Mouse (Mus musculus) neural tube, embryonic 14.5 days (tissue): Measurements from ENCODE around the gene Hapln2. TPM values are rescaled to one million over a fixed set of nuclear protein-coding genes. Genes with fewer than 3 reads are reported as not detected.
A peak's percentile ranks its signal among the peaks of the same experiment; 100 is the strongest.

Source experiments
- ATAC-seq: fragments of 200-750 bp; cut with Nextera tagmentation; 2 replicates; pipeline ENCODE4 v1.8.0; 2017; ENCODE audit warnings: low read depth, mild to moderate bottlenecking, moderate TSS enrichment, moderate library complexity
- H3K27ac ChIP-seq: fragments of 300-500 bp; sonication (generic); 2 replicates; pipeline ENCODE4 v1.5.1; 2014; ENCODE audit warnings: low read depth, mild to moderate bottlenecking, control low read depth, low read length, moderate library complexity, mixed read lengths
- H3K27me3 ChIP-seq: fragments of 300-500 bp; sonication (generic); 2 replicates; pipeline ENCODE4 v1.6.1; 2014; ENCODE audit warnings: low read length; ENCODE audit not compliant: control insufficient read depth, insufficient read depth
- H3K36me3 ChIP-seq: fragments of 300-500 bp; sonication (generic); 2 replicates; pipeline ENCODE4 v1.6.1; 2014; ENCODE audit warnings: low read length, mixed read lengths; ENCODE audit not compliant: control insufficient read depth, insufficient read depth
- H3K4me1 ChIP-seq: fragments of 300-500 bp; sonication (generic); 2 replicates; pipeline ENCODE4 v1.6.1; 2014; ENCODE audit warnings: low read length; ENCODE audit not compliant: control insufficient read depth, insufficient read depth
- H3K4me2 ChIP-seq: fragments of 300-500 bp; sonication (generic); 2 replicates; pipeline ENCODE4 v1.6.1; 2014; ENCODE audit warnings: mild to moderate bottlenecking, low read depth, low read length, control low read depth
- H3K4me3 ChIP-seq: fragments of 300-500 bp; sonication (generic); 2 replicates; pipeline ENCODE4 v1.5.1; 2014; ENCODE audit warnings: low read depth, low read length, control low read depth, mixed read lengths
- H3K9ac ChIP-seq: fragments of 300-500 bp; sonication (generic); replicated peaks from 2 replicates; pipeline ENCODE4 v1.6.1; 2014; ENCODE audit warnings: low read depth, mild to moderate bottlenecking, control low read depth, low read length, mixed read lengths
- H3K9me3 ChIP-seq: fragments of 300-500 bp; sonication (generic); 2 replicates; pipeline ENCODE4 v1.6.1; 2016; ENCODE audit warnings: low read length; ENCODE audit not compliant: control insufficient read depth
- WGBS: fragments of 180-500 bp; shearing (Covaris S2); extraction: QIAGEN DNeasy Blood & Tissue Kit; methylation state at CpG from one replicate; pipeline ENCODE4 v1.1.7; 2014; 5-methylcytosine and 5-hydroxymethylcytosine counted together
- polyA plus RNA-seq: library from polyadenylated mRNA; unstranded; fragments of >200 nt; fragmentation: Nextera tagmentation; extraction: Ambion mirVana; gene quantifications from 2 replicates; pipeline ENCODE4 v1.2.1, GENCODE M21; 2014

Hapln2 gene
- polyA plus RNA-seq, 1 experiment from 2014 or later, result 0.76 TPM

DNA sequence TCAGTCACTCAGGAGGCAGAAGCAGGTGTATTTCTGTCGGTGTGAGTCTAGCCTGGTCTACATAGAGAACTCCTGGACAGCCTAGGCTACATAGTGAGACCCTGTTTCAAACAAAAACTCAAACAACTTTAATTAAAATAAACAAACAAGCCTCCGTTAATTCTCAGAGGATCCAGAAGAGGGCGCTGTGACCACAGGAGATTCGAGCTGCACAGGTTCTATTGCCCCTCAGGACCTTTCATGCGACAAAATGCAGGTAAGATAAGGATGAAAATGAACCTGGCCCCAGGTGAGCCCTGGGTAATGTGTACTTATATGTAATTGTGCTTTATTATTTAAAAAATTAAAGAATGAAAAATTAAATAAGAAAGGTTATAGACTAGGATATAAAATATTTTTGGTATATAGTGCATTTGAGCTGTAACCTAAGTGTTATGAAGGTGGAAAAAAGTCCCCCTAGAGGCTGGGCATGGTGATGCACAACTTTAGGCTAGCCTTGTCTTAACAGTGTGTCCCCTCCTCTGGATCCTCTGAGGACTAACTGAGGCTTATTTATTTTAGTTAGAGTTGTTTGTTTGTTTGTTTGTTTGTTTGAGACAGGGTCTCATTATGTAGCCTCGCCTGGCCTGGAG, 16.6 kb downstream of the Hapln2 start:
- Histone ChIP-seq H3K27ac (no peak overlapping the region), H3K9me3 (no peaks in the 10 kb centered on the region), H3K27me3 (no peaks in the 10 kb centered on the region), H3K4me2 (no peak overlapping the region), H3K4me3 (no peak overlapping the region), H3K9ac (no peak overlapping the region), H3K4me1 (no peaks in the 10 kb centered on the region), H3K36me3 (no peaks in the 10 kb centered on the region)
- ATAC-seq, result no peak
- WGBS, result 10% methylated on average over 6 of the region's 6 CpGs

DNA sequence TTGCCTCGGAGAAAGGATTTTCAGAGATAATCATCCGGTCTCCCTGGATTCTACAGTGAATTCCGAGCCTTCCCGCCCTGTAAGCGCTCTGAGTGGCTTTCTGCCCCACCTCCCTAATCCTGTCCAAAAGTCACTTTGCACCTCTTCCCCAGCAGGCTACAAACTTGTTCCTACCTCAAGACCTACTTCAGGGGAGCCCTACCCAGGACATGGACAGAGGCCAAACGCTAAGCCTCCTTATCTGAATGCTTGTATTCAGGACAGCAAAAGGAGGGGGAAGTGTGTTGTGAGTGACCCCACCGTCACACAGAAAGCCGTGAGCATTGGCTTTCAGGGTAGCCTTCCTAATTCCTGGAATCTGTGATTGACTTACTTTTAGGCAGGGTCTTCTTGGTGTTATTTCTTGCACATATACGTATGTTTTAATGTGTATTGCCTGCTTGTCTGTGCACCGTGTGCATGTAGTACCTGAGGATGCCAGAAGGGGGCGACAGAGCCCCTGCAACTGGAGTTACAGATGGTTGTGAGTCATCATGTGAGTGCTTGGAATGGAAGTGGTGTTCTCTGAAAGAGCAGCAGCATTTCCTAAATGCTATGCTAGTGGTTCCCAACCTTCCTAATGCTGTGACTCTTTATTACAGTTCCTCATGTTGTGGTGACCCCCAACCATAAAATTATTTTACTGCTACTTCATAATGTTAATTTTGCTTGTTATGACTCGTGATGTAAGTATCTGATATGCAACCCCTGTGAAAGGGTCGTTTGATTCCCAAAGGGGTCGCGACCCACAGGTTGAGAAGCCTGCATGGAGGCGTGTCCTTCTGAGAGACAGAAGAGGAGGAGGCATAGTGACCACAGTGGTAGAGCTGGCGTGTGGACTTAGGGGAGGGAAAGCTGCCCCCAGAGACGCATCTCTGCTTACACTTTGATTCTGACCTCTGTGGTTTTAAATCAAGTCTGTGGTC, 21.3 kb downstream of the Hapln2 start:
- no peak for ATAC-seq
- no peak overlapping the region for H3K4me2 ChIP-seq
- H3K36me3 ChIP-seq, result no peaks in the 10 kb centered on the region
- no peak overlapping the region for H3K4me3 ChIP-seq
- H3K27ac ChIP-seq, result no peak overlapping the region
- 81% methylated on average over 18 of the region's 18 CpGs for WGBS
- no peak overlapping the region for H3K9ac ChIP-seq
- peaks cover 16% of the 10 kb centered on the region for H3K27me3 ChIP-seq
- no peaks in the 10 kb centered on the region for H3K9me3 ChIP-seq
- H3K4me1 ChIP-seq, result 0 out of 2 replicates have a peak, but pooled peaks cover 5% of the 10 kb centered on the region

GRCm38 (mm10) chr3:88002291-88002976, 24.9 kb downstream of the Hapln2 start:
- Histone ChIP-seq H3K4me2 (0 out of 2 replicates have a peak overlapping the region, but pooled peaks have one; percentile 6), H3K9me3 (no peaks in the 10 kb centered on the region), H3K27ac (no peak overlapping the region), H3K36me3 (no peaks in the 10 kb centered on the region), H3K27me3 (peaks cover 48% of the 10 kb centered on the region), H3K9ac (no peak overlapping the region), H3K4me1 (peaks cover 16% of the 10 kb centered on the region), H3K4me3 (no peak overlapping the region)
- ATAC-seq, result peak; percentile 39; the same call in 1 of the 2 replicates
- WGBS, result 4% methylated on average over 17 of the region's 17 CpGs

GRCm38 (mm10) chr3:88000816-88001595, 26.4 kb downstream of the Hapln2 start:
- Histone ChIP-seq H3K9me3 (no peaks in the 10 kb centered on the region), H3K4me3 (peak overlapping the region; percentile 36; the same call in 1 of the 2 replicates), H3K27ac (no peak overlapping the region), H3K27me3 (peaks cover 61% of the 10 kb centered on the region), H3K4me1 (peaks cover 25% of the 10 kb centered on the region), H3K36me3 (no peaks in the 10 kb centered on the region), H3K4me2 (peak overlapping the region; percentile 67; the same call in 1 of the 2 replicates), H3K9ac (no peak overlapping the region)
- WGBS, result 22% methylated on average over 8 of the region's 11 CpGs
- ATAC-seq, result no peak

DNA sequence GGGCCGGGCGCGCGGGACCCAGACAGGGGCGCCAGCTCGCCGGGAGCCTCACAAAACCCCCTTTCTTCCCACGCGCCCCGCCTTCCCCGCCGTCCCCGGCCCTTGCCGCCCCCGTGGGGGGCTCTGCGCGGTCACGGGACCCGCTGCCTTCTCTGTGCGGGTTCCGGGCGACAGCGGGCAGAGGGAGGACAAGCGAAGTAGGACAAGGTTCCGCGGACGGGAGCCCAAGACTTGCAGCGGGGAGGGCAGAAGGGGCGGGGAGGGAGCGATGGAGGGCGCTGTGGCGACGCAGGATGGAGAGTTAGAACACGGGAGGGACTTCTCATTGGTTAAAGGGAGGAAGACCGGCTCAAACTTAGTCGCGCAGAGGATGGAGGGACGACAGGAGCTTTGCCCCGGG, 27.2 kb downstream of the Hapln2 start, which contains the start of gene Bcan:
Gene Bcan, minus strand, starts transcription at position 50 of the 400 bp plus-strand sequence.
- peaks cover 25% of the 10 kb centered on the region for H3K4me1 ChIP-seq
- no peaks in the 10 kb centered on the region for H3K9me3 ChIP-seq
- under 1% methylated on average over 38 of the region's 39 CpGs for WGBS
- H3K27ac ChIP-seq, result peak within 1 kb of the TSS; percentile 48
- peaks cover 68% of the 10 kb centered on the region for H3K27me3 ChIP-seq
- H3K4me2 ChIP-seq, result peak within 1 kb of the TSS; percentile 67
- ATAC-seq, result 0 out of 2 replicates have a peak, but pooled peaks have one; percentile 13
- H3K9ac ChIP-seq, result peak within 1 kb of the TSS; percentile 49
- no peaks in the 10 kb centered on the region for H3K36me3 ChIP-seq
- peak within 1 kb of the TSS; percentile 36 for H3K4me3 ChIP-seq

GRCm38 (mm10) chr3:87999243-87999895, 28.0 kb downstream of the Hapln2 start:
- peak overlapping the region; percentile 49 for H3K9ac ChIP-seq
- H3K27me3 ChIP-seq, result peaks cover 75% of the 10 kb centered on the region
- no peaks in the 10 kb centered on the region for H3K36me3 ChIP-seq
- H3K27ac ChIP-seq, result peak overlapping the region; percentile 48
- peak overlapping the region; percentile 36 for H3K4me3 ChIP-seq
- H3K4me2 ChIP-seq, result peak overlapping the region; percentile 67
- 1% methylated on average over 38 of the region's 38 CpGs for WGBS
- 0 out of 2 replicates have a peak, but pooled peaks have one; percentile 2 for ATAC-seq
- peaks cover 25% of the 10 kb centered on the region for H3K4me1 ChIP-seq
- H3K9me3 ChIP-seq, result no peaks in the 10 kb centered on the region

DNA sequence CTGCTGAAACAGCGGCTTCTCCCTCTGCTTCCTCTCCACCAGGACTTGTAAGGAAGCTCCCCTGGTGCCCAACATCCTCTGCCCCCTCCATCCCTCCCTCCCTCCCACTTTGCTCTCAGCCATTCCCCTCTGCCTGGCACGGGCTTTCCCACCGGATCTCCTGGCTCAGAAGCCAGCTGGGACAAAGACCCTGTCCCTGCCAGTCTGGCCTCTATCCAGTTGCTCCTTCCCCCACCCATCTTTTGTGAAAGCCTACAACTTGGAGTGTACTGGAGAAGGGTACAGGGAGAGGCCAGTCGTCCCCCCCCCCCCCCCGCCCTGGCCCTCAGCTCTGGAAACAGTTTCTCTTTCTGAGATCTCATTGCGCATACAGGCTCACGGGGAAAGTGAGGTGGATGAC, 28.6 kb downstream of the Hapln2 start:
- 5% methylated on average over 6 of the region's 7 CpGs for WGBS
- peaks cover 25% of the 10 kb centered on the region for H3K4me1 ChIP-seq
- no peak overlapping the region for H3K9ac ChIP-seq
- no peaks in the 10 kb centered on the region for H3K36me3 ChIP-seq
- H3K9me3 ChIP-seq, result no peaks in the 10 kb centered on the region
- no peak overlapping the region for H3K27ac ChIP-seq
- peak overlapping the region; percentile 11; the same call in 1 of the 2 replicates for H3K4me2 ChIP-seq
- H3K4me3 ChIP-seq, result peak overlapping the region; percentile 36
- peak; percentile 48 for ATAC-seq
- peaks cover 81% of the 10 kb centered on the region for H3K27me3 ChIP-seq
